Mouse (Mus musculus): ENCODE data around the gene E130208F15Rik. TPM values are rescaled to one million over a fixed set of nuclear protein-coding genes. Genes with fewer than 3 reads are reported as not detected.

E130208F15Rik gene
- not detected in 2 replicates for polyA plus RNA-seq (2015; fragmentation: Nextera tagmentation; extraction: Ambion mirVana)

GRCm38 (mm10) chr7:30321539-30322284, at the start of gene E130208F15Rik:
TSS of gene E130208F15Rik (plus strand) at chr7:30321740.
- H3K27ac ChIP-seq (ENCODE audit: low read depth): peak within 1 kb of the TSS; percentile 93
- H3K9me3 ChIP-seq (ENCODE audit: low read length): peaks cover 2% of the 10 kb centered on the region; the same call in 1 of the 2 replicates
- peak; percentile 70 for DNase-seq
- peak; percentile 48 for ATAC-seq
- no peaks in the 10 kb centered on the region for H3K27me3 ChIP-seq (ENCODE audit: insufficient read depth, low read length)
- H3K36me3 ChIP-seq (replicated peaks; ENCODE audit: insufficient read depth, low read length): no peaks in the 10 kb centered on the region
- no peak for TF ChIP-seq EP300 (IDR thresholded peaks at IDR 0.05; ENCODE audit: low read depth)
- no peak for TF ChIP-seq CTCF (IDR thresholded peaks at IDR 0.05; ENCODE audit: low read depth)
- peak within 1 kb of the TSS; percentile 68 for H3K4me3 ChIP-seq (ENCODE audit: low read depth, low read length)
- peak within 1 kb of the TSS; percentile 89 for H3K4me2 ChIP-seq (ENCODE audit: low read depth, low read length)
- peaks cover 21% of the 10 kb centered on the region for H3K4me1 ChIP-seq (ENCODE audit: insufficient read depth)
- under 1% methylated on average over 63 of the region's 63 CpGs for WGBS (ENCODE audit: insufficient replicate concordance)
- H3K9ac ChIP-seq (replicated peaks): peak within 1 kb of the TSS; percentile 74

- Histone ChIP-seq H3K27me3 (ENCODE audit: insufficient read depth, low read length) (no peaks in the 10 kb centered on the region), H3K4me2 (ENCODE audit: low read depth, low read length) (no peak overlapping the region), H3K36me3 (replicated peaks; ENCODE audit: insufficient read depth, low read length) (peaks cover 7% of the 10 kb centered on the region), H3K9me3 (ENCODE audit: low read length) (no peaks in the 10 kb centered on the region), H3K27ac (ENCODE audit: low read depth) (no peak overlapping the region), H3K4me3 (ENCODE audit: low read depth, low read length) (no peak overlapping the region), H3K9ac (replicated peaks) (no peak overlapping the region), H3K4me1 (ENCODE audit: insufficient read depth) (peaks cover 3% of the 10 kb centered on the region)
- WGBS (ENCODE audit: insufficient replicate concordance): 71% methylated on average over 6 of the region's 6 CpGs
- ATAC-seq (no peak), DNase-seq (no peak)
- TF ChIP-seq EP300 (IDR thresholded peaks at IDR 0.05; ENCODE audit: low read depth): no peak
- TF ChIP-seq CTCF (IDR thresholded peaks at IDR 0.05; ENCODE audit: low read depth): no peak
Measured at GRCm38 (mm10) chr7:30274383-30274782, 47.2 kb upstream of the E130208F15Rik start.

GRCm38 (mm10) chr7:30278911-30279310, 42.6 kb upstream of the E130208F15Rik start:
- no peak for TF ChIP-seq EP300 (IDR thresholded peaks at IDR 0.05; ENCODE audit: low read depth)
- TF ChIP-seq CTCF (IDR thresholded peaks at IDR 0.05; ENCODE audit: low read depth): no peak
- no peak for DNase-seq
- no peak for ATAC-seq
- Histone ChIP-seq H3K4me2 (ENCODE audit: low read depth, low read length) (peak overlapping the region; percentile 97), H3K27me3 (ENCODE audit: insufficient read depth, low read length) (no peaks in the 10 kb centered on the region), H3K4me1 (ENCODE audit: insufficient read depth) (peaks cover 15% of the 10 kb centered on the region), H3K4me3 (ENCODE audit: low read depth, low read length) (peak overlapping the region; percentile 87), H3K36me3 (replicated peaks; ENCODE audit: insufficient read depth, low read length) (no peaks in the 10 kb centered on the region; the same call in 1 of the 2 replicates), H3K27ac (ENCODE audit: low read depth) (no peak overlapping the region), H3K9ac (replicated peaks) (peak overlapping the region; percentile 77), H3K9me3 (ENCODE audit: low read length) (no peaks in the 10 kb centered on the region)
- WGBS (ENCODE audit: insufficient replicate concordance): 47% methylated on average over 2 of the region's 2 CpGs

- Histone ChIP-seq H3K36me3 (replicated peaks; ENCODE audit: insufficient read depth, low read length) (no peaks in the 10 kb centered on the region; the same call in 1 of the 2 replicates), H3K4me1 (ENCODE audit: insufficient read depth) (peaks cover 15% of the 10 kb centered on the region), H3K27ac (ENCODE audit: low read depth) (peak overlapping the region; percentile 96), H3K4me3 (ENCODE audit: low read depth, low read length) (peak overlapping the region; percentile 87), H3K9ac (replicated peaks) (peak overlapping the region; percentile 77), H3K9me3 (ENCODE audit: low read length) (no peaks in the 10 kb centered on the region), H3K27me3 (ENCODE audit: insufficient read depth, low read length) (no peaks in the 10 kb centered on the region), H3K4me2 (ENCODE audit: low read depth, low read length) (peak overlapping the region; percentile 97)
- WGBS (ENCODE audit: insufficient replicate concordance): 1% methylated on average over 6 of the region's 6 CpGs
- no peak for TF ChIP-seq CTCF (IDR thresholded peaks at IDR 0.05; ENCODE audit: low read depth)
- no peak for TF ChIP-seq EP300 (IDR thresholded peaks at IDR 0.05; ENCODE audit: low read depth)
- ATAC-seq (no peak), DNase-seq (no peak)
Measured at GRCm38 (mm10) chr7:30279536-30279935, 42.0 kb upstream of the E130208F15Rik start.

GRCm38 (mm10) chr7:30279951-30280669, 41.4 kb upstream of the E130208F15Rik start, which contains the start of the genes Thap8 and Wdr62:
TSS of gene Thap8 (plus strand) at chr7:30280094.
TSS of gene Wdr62 (minus strand) at chr7:30280419.
- Histone ChIP-seq H3K27ac (ENCODE audit: low read depth) (peak within 1 kb of the TSS; percentile 96), H3K27me3 (ENCODE audit: insufficient read depth, low read length) (no peaks in the 10 kb centered on the region), H3K4me1 (ENCODE audit: insufficient read depth) (peaks cover 15% of the 10 kb centered on the region), H3K36me3 (replicated peaks; ENCODE audit: insufficient read depth, low read length) (no peaks in the 10 kb centered on the region; the same call in 1 of the 2 replicates), H3K4me3 (ENCODE audit: low read depth, low read length) (peak within 1 kb of the TSS; percentile 87), H3K9ac (replicated peaks) (peak within 1 kb of the TSS; percentile 77), H3K9me3 (ENCODE audit: low read length) (no peaks in the 10 kb centered on the region), H3K4me2 (ENCODE audit: low read depth, low read length) (peak within 1 kb of the TSS; percentile 97)
- TF ChIP-seq CTCF (IDR thresholded peaks at IDR 0.05; ENCODE audit: low read depth): no peak
- peak; percentile 24 for TF ChIP-seq EP300 (IDR thresholded peaks at IDR 0.05; ENCODE audit: low read depth)
- ATAC-seq: peak; percentile 95
- peak; percentile 95 for DNase-seq
- whole genome bisulfite sequencing (ENCODE audit: insufficient replicate concordance): under 1% methylated on average over 49 of the region's 49 CpGs

- H3K36me3 ChIP-seq (replicated peaks; ENCODE audit: insufficient read depth, low read length): no peaks in the 10 kb centered on the region
- H3K4me1 ChIP-seq (ENCODE audit: insufficient read depth): peaks cover 15% of the 10 kb centered on the region
- H3K9me3 ChIP-seq (ENCODE audit: low read length): no peaks in the 10 kb centered on the region
- ATAC-seq (peak; percentile 74), DNase-seq (peak; percentile 81)
- peak; percentile 46; the same call in 1 of the 2 replicates for TF ChIP-seq EP300 (IDR thresholded peaks at IDR 0.05; ENCODE audit: low read depth)
- no peak for TF ChIP-seq CTCF (IDR thresholded peaks at IDR 0.05; ENCODE audit: low read depth)
- H3K9ac ChIP-seq (replicated peaks): peak overlapping the region; percentile 51
- WGBS (ENCODE audit: insufficient replicate concordance): 1% methylated on average over 20 of the region's 20 CpGs
- peak overlapping the region; percentile 96 for H3K27ac ChIP-seq (ENCODE audit: low read depth)
- peak overlapping the region; percentile 97 for H3K4me2 ChIP-seq (ENCODE audit: low read depth, low read length)
- peak overlapping the region; percentile 87 for H3K4me3 ChIP-seq (ENCODE audit: low read depth, low read length)
- H3K27me3 ChIP-seq (ENCODE audit: insufficient read depth, low read length): no peaks in the 10 kb centered on the region
Measured at GRCm38 (mm10) chr7:30280670-30281138, 40.8 kb upstream of the E130208F15Rik start.

Data from liver, postnatal 0 days (tissue).